Comparison of ENCODE assay signal across 15 mouse cellular contexts in genomic region chr3:85308706-85309105, GRCm38 (mm10).
DNase-seq lines count a peak whose midpoint lies in the region.
"Had no signal": no experiment of that assay in that cellular context is flagged by ENCODE, and none has a peak within 500 bp of the region (broad histone marks: within the 10 kb centered on the region; RNA-seq: fewer than 3 reads in every experiment).

No protein-coding gene starts in this region.

- intact Hi-C loops in gastrocnemius, postnatal 14 days (cut with DNase I; ENCODE audit: low total_unique reads): no loop called here
- intact Hi-C loops in left cerebral cortex, postnatal 14 days (cut with DNase I): loop anchor here (5.0 kb wide), 1 partner anchor 161 kb away; no protein-coding TSS in a partner anchor

- peak; percentile 6 for DNase-seq in gastrocnemius, postnatal 14 days
- no peak for DNase-seq in gastrocnemius, adult 18-20 months (ENCODE audit: low spot score)
- peak; percentile 19 to 44 for DNase-seq in left cerebral cortex, adult 18-20 months (ENCODE audit: low spot score in 2 of 2)
- DNase-seq in left cerebral cortex, postnatal 14 days (ENCODE audit: low spot score in 2 of 2): no peak
- DNase-seq in right cerebral cortex, postnatal 10 days (ENCODE audit: low spot score in 2 of 2): peak; percentile 46 to 52
- no peak for DNase-seq in right cerebral cortex, adult 2 months (ENCODE audit: low spot score in 2 of 2)
- no peak for DNase-seq in adrenal gland, postnatal 25 days
- DNase-seq: adrenal gland, postnatal 36 days; gastrocnemius, postnatal 36 days; heart, postnatal 14 days; kidney, adult 8-10 months; kidney, postnatal 25 days; lung, adult 2 months; lung, postnatal 4 days; thymus, postnatal 36 days had no signal

Comparison
In these comparisons a context has a peak if more than half of its experiments do, and no peak if none do; other contexts are left out.
1. DNase-seq: peak in gastrocnemius, postnatal 14 days (single experiment), left cerebral cortex, adult 18-20 months (2 of 2) and right cerebral cortex, postnatal 10 days (2 of 2); none in gastrocnemius, adult 18-20 months (single experiment), left cerebral cortex, postnatal 14 days (0 of 2), right cerebral cortex, adult 2 months (0 of 2) and adrenal gland, postnatal 25 days (single experiment).